Mouse (Mus musculus): ENCODE measurements around the gene Ndufs1.

DNA sequence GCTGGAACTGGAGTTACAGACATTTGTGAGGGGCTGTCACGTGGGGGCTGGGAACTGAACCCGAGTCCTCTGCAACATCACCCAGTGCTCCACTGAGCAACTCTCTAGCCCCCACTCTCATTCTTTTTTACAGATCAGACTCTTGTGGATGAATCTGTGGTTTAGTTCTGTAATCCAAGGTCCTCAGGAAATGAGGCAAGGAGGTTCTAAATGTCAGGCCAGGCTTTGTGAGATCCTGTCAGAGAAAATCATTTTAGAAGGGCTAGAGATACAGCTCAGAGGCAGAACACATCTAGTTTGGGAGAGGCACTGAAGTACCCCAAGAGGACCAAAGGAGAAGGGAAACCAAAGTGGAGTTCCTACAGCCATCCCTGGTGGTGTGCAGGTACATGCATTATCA lies 45.8 kb downstream of the Ndufs1 start:
- no peak for TF ChIP-seq POLR2A (IDR thresholded peaks at IDR 0.05; ENCODE audit: borderline replicate concordance, insufficient read depth, low read length)
- TF ChIP-seq CTCF (IDR thresholded peaks at IDR 0.05; ENCODE audit: borderline replicate concordance, insufficient read depth, low read depth, low read length), result no peak

All from cerebellum, adult 2 months (tissue).